Mouse (Mus musculus): ENCODE measurements around the gene Plekhn1.
A peak's percentile ranks its signal among the peaks of the same experiment; 100 is the strongest.

Gene Plekhn1

DNA sequence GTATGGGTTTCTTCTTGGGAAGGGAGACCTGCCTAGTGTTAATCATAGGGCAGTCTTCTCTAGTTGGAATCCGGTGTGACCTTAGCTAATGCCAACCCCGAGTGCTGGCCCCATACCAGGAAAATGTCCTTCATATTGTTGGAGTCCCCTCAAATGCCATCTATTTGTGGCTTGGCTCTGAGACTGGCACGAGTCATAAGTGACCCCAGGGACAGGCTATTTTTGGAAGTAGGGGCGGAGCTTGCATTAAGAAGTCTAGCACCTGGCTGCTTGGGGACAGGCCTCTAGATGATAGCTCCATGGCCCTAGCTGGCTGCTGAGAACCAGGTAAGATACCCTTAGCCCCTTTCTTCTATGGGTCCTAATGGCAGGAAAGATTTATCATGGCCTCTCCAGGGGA lies 19.0 kb downstream of the Plekhn1 start, which contains the start of gene Perm1:
TSS of gene Perm1 (plus strand) at position 220 of the 400 bp plus-strand sequence.
- DNase-seq (ENCODE audit: low read depth, low spot score), result no peak

DNA sequence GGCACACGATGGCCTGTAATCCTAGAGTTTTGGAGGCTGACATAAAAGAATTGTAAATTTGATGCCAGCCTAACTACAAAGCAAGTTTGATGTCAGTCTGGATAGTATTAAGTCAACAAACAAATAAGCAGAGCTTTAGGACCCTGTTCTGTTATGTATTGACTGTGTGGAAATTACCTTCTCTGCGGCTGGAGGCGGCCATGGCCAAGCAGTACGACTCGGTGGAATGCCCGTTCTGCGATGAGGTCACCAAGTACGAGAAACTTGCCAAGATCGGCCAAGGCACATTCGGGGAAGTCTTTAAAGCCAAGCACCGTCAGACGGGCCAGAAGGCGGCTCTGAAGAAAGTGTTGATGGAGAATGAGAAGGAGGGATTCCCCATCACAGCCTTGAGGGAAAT lies 21.5 kb downstream of the Plekhn1 start:
- no peak for DNase-seq (ENCODE audit: low read depth, low spot score)

DNA sequence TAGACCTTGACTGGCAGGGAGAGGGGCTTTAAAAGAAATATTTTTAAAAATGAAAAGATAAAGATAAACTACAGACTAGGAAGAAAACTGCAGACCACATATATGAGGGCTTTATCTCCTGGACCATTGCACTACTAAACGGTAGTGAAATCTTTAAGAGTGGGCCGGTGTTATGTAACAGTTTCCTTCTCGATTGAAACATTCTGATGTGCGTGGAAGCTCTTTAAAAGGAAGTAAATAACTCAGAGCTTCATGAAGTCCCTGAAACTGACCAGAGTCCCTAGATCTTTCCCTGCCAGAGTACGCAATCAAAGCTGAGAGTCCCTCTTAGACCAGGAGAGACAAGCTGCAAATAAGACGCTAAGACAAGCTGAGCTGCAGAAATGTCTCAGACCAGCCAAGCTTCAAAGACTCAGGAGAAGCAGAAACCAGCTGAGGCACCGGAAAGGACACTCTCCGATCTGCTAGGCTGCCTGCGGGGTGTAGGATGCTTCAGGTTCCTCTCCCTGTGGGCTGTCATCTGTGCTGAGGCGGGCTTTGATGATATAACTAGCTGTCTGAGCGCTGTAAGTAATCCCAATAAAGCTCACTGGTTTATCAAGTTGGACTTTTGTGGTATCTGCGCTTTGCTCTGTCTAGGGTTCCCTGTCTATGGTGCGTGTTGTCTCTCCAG lies 24.6 kb downstream of the Plekhn1 start:
- no peak for DNase-seq (ENCODE audit: low read depth, low spot score)

DNA sequence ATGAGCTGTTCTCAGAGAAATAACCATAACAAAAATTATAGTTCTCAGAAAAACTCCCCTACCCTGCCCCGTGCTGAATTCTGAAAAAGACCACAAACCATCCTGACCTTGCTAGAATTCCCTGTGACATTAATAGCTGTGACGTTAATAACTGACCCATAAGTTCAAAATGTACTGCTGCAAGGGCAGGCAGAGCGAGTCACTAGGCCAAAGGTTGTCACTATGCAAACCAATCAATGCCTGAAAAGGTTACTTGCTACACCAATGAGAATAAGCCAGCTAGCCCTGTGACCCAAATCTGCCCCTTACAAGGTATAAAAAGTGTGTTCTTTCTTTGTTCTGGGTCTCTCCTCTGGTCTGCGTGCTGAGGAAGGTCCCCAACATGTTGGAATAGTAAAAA lies 25.8 kb downstream of the Plekhn1 start:
- DNase-seq (ENCODE audit: low read depth, low spot score), result no peak

DNA sequence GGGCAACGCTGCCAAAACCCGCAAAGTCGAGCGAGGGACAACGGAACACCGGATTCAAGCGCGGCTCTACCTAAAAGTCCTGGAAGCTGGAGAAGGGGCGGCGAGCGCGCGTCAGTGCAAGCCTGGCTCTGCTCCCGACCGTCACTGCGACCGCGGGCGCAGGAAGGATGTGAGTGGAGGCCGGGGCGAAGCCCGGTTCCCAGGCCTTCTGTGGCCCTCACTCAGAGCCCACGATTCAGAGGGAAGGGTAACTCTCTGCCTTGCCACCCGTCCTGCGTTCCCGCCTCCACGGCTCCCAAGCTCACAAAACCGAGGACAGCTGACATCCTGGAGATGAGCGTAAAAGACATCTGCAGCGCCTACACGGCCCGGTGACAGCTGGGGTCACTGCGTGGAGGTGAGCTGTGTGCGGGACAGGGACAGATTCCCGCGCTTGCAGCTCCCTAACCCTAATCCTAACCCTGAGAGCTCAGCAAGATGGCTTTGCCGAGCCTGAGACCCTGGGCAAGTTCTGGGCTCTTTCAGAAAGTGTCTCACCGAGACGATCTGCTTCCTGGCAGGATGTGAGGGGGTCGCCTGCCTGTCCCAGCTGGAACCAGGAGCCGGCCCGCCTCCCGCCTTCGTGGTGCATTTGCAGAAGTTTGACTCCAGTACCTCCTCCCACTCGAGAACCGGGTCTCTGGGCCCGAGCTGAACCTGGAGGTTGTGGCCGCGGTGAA lies 31.1 kb downstream of the Plekhn1 start:
- no peak for DNase-seq (ENCODE audit: low read depth, low spot score)

DNA sequence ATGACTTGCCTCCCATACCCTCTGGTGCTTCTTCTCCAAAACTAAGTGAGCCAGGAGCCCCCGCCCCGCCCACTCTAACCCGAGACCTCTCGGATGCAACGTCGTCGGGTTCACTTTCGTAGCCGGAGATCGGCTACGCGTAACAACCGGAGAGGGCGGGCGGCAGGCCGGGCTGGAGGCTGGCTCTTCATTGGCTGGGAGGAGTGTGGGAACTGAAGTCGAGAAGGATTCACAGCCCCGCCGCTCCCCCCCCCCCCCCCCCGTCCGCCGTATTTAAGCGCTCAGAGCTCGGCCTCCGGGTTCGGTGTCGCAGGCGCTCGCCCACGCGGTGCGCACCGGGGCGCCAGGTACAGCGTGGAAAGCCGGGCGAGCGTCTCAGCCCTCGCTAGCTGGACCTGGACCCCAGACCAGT lies 31.6 kb downstream of the Plekhn1 start, which contains the start of gene AW011738:
TSS of gene AW011738 (plus strand) at position 304 of the 412 bp plus-strand sequence.
- peak; percentile 94 for DNase-seq (ENCODE audit: low read depth, low spot score)

DNA sequence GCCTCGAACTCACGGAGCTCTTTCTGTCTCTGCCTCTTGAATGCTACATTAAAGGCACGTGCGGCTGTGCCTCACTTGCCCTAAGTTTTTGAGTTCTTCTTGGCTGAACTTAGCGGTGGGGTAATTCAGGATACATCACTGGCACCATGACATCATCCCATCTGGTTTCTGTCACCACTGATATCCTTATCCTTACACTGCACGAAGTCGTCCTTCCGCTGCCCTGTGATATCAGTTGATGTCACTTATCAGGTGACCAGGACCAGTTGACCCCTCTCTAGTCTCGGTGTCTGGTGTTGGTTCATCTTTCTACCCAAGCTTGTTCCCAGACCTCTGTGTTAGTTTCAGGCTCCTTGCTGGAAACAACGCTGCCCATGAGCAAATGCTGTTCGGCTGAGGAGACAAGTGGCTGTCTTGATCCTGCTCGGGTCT lies 32.2 kb downstream of the Plekhn1 start:
- DNase-seq (ENCODE audit: low read depth, low spot score), result no peak

DNA sequence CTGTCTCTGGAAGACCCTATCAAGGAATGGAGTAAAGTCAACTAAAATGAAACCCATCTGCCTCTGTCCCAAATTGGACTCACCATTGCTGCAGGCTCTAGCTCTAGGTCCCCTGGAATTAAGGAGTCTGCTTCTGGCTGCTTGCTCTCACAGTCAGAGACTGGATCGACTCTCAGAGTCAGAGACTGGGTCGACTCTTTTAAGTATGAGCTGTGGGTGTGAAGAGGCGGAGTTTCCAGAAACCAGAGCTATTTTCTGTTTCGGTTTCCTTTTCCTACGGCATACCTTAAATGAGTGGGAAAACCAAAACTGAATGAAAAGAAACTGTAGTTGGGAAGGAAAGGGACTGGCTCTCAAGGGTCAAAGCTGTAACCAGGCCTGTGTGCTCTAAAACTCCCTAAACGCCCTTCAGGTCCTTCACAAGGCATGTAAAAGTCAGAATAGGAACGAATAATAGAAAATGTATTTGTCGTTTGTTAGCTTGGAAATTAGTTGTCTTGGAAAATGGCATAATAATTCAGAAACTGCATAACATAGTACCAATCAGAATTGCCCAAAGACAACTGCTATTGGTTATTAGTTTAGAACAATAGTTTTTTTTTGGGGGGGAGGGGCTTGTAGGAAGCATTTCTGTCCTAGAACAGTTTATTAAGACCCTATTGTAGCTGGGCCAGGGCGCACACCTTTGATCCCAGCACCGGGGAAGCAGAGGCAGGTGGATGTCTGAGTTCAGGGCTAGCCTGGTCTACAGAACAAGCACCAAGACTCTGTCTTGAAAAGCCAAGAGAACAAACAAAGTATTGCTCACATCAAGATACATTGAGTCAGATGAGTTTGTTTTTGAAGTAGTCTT lies 33.8 kb downstream of the Plekhn1 start, which contains the start of gene Isg15:
TSS of gene Isg15 (minus strand) at position 196 of the 853 bp plus-strand sequence.
- peak; percentile 88 for DNase-seq (ENCODE audit: low read depth, low spot score)

DNA sequence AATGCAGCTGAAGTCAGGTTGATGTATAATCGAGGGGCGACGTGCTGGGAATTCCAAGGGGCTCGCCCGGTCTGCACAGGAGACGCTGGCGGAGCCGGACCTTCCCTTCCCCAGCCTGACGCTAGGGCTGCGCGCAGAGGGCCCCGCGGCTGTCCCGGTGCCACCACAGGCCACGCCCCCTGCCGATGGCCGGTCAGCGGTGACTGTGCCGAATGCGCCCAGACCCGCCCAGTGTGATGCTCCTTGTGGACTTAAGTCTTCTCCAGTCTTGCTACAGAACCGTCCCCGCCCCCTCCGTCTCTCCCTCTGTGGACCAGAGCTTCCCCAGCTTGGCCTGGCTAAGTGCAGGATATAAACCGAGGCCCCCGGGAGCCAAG lies 36.8 kb downstream of the Plekhn1 start:
- peak; percentile 77 for DNase-seq (ENCODE audit: low read depth, low spot score)

DNA sequence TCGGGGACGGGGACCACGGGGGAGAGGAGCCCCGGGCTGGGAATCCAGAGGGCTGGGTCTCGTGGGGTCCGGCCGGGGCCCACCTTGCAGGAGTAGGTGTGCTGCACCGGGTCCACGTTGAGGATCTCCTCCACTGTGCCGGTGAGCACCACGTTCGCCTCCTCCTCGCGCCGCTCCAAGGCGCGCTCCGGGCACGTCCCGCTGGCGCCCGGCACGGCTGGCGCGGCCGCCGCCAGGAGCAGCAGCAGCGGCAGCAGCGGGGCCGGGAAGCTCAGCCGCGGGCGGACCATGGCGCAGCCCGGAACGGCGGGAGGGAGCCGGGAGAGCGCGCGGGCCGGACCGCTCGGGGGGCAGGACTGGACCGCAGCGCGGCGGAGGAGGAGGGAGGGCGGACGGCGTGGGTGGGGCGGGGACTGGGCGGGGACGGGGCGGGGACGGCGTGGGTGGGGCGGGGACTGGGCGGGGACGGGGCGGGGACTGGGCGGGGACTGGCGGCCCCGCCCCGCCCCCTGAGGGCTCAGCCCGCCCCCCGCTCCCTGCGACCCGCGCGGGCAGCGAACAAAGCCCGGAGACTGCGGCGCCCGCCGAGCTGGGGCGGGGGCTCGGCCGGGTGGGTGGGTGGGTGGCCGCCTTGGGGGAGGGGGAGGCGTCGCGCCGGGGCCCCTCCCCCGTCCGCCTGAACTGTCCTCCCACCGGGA lies 37.4 kb downstream of the Plekhn1 start, which contains the start of gene Agrn:
TSS of gene Agrn (minus strand) at position 358 of the 698 bp plus-strand sequence.
- peak; percentile 69 for DNase-seq (ENCODE audit: low read depth, low spot score)

DNA sequence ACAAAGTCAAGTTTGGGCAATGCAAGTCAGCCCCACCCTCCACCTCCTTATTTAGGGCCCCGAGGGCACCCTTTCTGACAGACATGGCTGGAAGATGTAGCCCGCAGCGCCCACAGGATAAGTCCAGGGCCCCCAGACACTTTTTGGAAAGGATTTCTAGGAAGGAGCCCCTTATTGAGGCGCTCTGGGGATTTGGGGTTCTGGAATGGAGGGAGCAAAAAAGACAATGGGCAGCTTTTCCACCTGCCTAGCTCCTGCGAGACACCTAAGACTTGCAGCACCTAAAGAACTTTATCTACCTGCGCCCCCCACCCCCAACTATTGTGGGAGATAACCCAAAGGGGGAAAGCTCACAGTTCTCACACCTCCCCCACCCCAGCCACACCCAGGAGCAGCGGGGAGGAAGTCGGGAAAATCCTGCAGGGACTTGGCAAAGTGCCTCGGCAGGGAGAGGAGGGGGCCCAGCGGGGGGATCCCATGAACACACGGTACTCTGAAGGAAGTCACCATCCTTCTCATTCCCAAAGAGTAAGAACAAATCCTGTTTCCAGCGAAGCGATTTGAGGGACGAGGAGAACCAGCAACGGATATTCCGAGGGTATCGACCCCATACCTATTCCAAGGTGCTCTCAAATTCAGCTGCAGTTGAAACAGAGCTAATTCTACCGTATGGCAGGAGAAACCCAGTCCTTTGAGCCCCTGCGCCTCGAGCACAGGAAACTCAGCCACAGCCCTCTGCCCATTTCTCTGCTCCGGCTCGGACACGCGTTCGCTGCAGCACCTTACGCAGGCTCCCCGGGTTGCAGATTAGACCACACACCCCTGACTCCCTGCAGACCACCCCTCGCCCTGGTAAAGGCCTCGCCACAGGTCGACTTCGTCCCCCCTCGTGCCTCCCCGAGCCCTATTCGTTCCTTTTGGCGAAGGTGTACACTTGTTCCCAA lies 38.5 kb downstream of the Plekhn1 start:
- peak; percentile 19 for DNase-seq (ENCODE audit: low read depth, low spot score)

DNA sequence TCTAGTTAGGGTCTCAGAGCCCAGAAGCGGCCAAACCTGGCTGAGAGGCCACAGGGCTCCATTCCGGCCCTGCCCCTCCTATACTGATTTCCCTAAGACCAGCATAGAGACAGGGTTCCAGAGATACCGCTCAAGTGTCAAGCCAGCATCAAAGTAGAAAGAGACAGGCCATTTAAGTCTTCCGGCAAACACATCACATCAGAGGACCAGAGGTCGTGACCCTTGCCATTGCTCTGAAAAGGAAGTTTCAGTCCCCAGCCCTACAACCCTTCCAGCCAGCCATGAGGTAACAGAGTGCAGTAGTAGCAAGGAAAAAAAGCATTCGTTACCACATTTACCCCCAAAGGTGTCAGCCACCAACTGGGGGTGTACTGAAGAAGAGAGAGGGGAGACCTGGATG lies 40.3 kb downstream of the Plekhn1 start:
- no peak for DNase-seq (ENCODE audit: low read depth, low spot score)

DNA sequence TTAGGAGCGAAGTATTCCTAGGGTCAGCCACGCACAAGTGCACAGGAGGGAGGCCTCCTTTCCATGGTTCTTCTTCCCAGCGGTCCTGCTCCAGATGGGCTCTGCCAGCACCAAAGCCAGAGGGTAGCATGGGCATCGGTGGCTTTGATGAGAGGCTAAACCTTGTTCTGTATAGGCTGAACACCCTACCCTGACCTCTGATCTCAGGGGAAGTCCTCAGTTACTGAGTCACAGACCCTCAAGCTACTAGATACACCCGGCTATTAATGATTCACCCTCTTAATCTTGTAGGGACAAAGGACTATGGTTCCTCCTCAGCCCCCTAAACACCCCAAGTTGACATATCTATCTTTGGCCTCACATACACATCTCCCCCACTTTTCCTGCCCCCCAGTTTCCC lies 40.8 kb downstream of the Plekhn1 start:
- DNase-seq (ENCODE audit: low read depth, low spot score), result no peak

DNA sequence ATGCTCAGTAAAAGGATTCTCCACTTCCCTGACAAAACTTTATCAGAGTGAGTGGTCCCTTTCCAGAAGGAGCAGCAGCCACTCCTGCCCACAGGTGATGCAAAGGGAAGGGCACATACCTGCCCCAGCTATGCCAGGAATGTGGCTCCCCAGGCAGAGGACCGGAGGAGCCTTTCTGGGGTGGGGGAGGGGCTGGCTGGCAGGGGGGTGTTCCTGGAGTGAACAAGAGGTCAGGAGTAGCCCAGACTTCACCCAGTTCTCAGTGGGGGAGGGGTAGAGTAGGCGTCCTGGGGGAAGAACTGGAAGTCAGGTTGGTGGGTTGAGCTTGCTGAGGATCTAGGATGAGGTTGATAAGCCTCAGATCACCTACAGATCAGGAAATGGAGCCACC lies 41.5 kb downstream of the Plekhn1 start:
- DNase-seq (ENCODE audit: low read depth, low spot score), result no peak

DNA sequence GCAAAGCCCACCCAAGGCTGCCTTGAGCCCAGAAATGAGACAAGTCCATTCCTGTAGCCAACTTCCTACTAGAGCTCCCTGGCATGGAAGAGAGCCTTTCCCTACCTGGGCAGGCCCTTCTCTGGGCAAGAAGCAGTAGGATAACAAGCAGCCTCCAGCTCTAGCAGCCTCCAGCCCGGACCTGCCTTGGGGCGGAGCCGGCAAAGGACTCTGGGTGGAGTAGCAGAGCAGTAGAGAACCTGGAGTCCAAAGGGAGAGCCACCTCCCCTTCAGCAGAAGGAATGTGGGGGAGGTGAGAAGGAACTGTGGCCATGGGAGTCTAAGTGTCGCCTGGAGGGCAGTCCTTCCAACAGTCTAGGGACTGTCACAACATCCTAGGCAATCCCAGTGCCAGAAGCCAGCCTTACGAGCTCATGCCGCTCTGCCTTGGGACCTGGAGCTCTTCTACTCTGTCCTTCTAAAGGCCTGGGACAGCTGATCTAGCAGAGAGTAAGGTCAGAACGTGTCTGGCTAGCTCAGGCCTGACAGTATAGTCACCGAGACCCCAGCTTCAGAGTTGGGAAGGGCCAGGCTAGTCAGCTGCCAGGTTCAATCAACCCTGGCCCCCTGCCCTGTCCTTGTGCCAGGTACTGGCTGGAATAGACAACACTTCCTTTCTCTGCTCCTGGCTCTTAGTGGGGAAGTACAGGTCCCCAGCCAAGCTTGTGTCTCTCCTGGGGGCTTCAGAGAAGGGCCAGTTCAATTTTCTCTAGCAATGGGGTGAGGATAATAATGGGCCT lies 42.0 kb downstream of the Plekhn1 start:
- no peak for DNase-seq (ENCODE audit: low read depth, low spot score)

DNA sequence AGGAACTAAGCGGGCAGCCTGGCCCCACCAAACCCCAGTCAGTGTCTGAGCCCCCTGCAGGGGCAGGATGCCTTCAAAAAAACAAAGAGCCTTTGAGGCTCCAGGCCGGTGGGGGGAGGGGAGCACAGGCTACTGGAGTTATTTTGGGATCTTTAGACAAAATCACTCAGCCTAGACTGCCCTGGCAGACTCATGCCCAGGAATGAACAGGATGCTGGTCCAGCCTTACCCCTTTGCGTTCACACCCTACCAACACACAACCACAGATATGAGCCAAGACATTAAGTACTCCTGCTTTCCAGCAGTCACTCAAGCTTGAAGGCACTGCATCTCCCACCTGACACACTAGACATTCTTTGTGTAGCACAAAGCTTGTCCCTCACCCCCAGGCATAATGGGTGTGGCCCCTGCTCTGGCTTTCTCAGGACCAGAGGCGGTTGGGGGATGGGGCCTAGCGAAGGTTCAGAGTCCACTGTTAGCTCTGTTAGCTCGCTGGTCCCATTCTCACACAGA lies 45.8 kb downstream of the Plekhn1 start:
- DNase-seq (ENCODE audit: low read depth, low spot score), result no peak

DNA sequence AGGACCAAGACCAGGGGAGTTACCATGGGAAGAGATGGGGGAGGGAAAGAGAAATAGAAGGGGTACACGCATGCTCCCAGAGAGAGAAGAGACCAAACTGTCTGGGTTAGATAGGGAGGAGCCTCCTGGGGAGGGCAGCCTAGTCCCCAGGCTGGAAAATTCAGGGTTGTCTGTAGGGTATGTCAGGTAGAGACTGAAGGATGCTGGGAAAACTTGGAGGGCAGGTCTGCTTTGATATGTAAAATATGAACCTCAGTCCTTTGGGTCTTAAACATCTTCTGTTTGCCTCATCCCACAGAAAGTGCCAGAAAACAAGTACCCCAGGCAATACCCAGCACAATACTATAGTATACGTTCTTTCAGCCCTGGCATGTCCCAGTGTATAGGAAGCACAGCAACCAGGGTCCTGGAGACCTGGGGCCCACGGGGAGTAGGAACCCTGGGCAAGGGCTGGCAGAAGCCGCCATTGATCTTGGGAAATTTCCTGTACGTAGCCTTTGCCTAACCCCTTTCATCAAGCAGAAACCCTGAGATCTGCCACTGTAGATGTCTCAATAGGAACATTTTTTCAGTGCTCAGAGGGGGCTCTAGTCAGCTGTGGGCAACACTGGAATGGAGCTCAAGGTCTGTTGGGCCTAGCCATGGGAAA lies 46.4 kb downstream of the Plekhn1 start:
- no peak for DNase-seq (ENCODE audit: low read depth, low spot score)

DNA sequence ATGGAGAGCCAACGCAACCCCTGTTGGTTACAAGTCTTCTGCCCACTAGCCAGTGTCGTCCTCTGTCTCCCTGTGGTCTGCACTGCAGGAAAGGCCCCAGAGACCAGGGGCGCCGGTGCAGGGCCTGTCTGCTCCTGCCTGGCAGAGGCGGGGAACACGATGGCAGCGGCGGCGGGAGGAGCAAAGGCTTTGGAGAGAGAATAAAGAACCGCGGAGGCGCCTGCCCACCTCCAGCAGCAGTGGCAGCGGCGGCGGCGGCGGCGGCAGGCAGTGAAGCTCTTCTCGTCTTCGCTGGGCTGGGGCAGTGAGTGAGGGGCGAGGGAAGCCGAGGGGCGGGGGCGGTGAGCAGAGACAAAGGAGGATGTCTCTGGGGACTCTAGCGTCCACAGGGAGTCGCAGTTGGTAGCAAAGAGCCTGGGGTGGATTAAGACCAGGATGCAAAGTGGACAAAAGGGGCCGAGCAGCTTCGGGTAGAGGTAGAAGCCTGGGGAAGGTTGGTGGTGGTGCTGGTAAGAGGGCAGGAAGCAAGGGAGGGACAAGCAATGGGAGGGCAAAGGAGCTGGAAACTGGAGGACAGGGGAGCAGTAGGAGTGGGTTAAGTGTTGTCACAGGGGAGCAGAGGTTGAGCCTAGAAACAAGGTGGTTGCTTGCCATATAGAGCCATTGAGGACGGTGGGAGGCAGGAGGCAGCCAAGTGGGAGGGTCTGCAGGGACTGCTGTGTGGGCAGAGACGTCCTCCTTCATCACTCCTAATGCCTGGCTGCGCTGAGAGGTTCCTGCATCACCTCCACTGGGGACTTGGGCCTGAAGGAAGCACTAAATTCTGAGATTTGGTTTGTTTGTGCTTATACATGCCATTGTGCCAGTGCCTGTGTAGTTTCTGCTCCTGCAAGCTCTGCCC lies 48.5 kb downstream of the Plekhn1 start:
- DNase-seq (ENCODE audit: low read depth, low spot score), result no peak
